Mouse (Mus musculus): ENCODE results near the gene Scn7a. TPM values are rescaled to one million over a fixed set of nuclear protein-coding genes. Genes with fewer than 3 reads are reported as not detected.

Scn7a gene
- polyA plus RNA-seq, 1 experiment from 2014 or later = 0.06 TPM

DNA sequence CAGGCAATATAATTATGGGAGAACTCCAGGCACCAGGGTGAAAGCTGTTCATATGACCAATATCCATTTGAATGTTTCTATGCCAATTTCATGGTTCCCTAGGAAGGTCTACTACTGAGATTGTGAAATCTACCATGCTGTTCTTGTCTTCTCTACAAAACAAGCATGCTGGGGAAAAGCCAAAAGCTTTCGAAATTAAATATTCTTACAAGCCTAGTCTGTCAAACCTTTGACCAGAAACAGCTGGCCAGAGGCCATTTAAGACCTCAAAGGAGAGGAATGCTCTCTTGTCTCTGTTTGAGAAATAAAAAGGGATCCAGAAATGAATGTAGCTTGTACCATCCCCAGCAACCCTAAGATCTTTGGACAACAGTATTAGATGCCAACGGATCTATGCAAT, 3.8 kb downstream of the Scn7a start:
- WGBS (ENCODE audit: insufficient replicate concordance) = 66% methylated on average over 2 of the region's 2 CpGs
- no peak overlapping the region for H3K9ac ChIP-seq (replicated peaks)
- no peaks in the 10 kb centered on the region for H3K4me1 ChIP-seq (ENCODE audit: insufficient read depth)
- no peak for ATAC-seq
- H3K27ac ChIP-seq (ENCODE audit: low read depth) = no peak overlapping the region
- H3K36me3 ChIP-seq (replicated peaks; ENCODE audit: insufficient read depth, low read length) = no peaks in the 10 kb centered on the region
- TF ChIP-seq EP300 (IDR thresholded peaks at IDR 0.05; ENCODE audit: low read depth) (no peak), CTCF (IDR thresholded peaks at IDR 0.05; ENCODE audit: low read depth) (no peak)
- H3K4me2 ChIP-seq (ENCODE audit: low read depth, low read length) = no peak overlapping the region
- no peak for DNase-seq
- H3K4me3 ChIP-seq (ENCODE audit: low read depth, low read length) = no peak overlapping the region
- no peaks in the 10 kb centered on the region for H3K27me3 ChIP-seq (ENCODE audit: insufficient read depth, low read length)
- H3K9me3 ChIP-seq (ENCODE audit: low read length) = no peaks in the 10 kb centered on the region

DNA sequence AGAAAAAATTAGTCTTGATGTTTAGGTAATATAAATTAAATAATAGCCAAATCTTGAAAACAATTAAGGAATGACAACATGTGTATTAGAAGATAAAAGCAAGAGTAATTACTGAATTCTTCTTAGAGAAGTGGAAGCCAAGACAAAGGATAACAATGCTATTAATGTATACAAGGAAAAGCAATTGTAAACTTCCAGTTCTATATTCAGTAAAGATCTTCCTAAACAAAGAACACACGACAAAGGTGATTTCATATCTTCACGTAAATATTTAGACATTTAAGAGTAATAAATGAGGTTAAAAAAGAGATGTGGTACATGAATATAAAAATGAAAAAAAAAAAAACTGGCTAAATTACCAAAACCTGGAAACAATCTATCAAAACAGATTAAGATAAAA, 16.7 kb downstream of the Scn7a start:
- ATAC-seq (no peak), DNase-seq (no peak)
- H3K9ac ChIP-seq (replicated peaks) = no peak overlapping the region
- H3K36me3 ChIP-seq (replicated peaks; ENCODE audit: insufficient read depth, low read length) = no peaks in the 10 kb centered on the region
- no peak overlapping the region for H3K4me2 ChIP-seq (ENCODE audit: low read depth, low read length)
- H3K4me3 ChIP-seq (ENCODE audit: low read depth, low read length) = no peak overlapping the region
- WGBS (ENCODE audit: insufficient replicate concordance) = 73% methylated on average over 2 of the region's 2 CpGs
- H3K27ac ChIP-seq (ENCODE audit: low read depth) = no peak overlapping the region
- TF ChIP-seq CTCF (IDR thresholded peaks at IDR 0.05; ENCODE audit: low read depth) = no peak
- no peak for TF ChIP-seq EP300 (IDR thresholded peaks at IDR 0.05; ENCODE audit: low read depth)
- H3K4me1 ChIP-seq (ENCODE audit: insufficient read depth) = no peaks in the 10 kb centered on the region
- no peaks in the 10 kb centered on the region for H3K27me3 ChIP-seq (ENCODE audit: insufficient read depth, low read length)
- H3K9me3 ChIP-seq (ENCODE audit: low read length) = no peaks in the 10 kb centered on the region

DNA sequence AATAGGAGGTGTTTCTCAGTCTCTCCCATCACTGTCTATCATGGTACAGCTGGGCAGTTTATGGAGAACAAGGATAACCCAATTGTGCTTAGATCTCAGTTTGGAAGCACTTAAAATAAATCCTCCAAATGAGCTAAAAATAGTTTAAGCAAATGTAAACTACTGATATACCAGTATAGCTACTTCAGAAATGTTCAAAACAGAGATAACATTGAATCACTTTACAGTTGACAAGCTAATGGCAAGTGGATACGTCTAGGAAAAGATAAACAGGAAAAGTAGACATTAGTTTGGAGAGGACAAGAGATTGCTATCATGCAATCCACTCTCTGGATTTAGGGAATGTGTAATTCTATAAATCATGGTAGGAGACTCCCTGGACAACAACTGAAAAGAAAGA, 19.5 kb downstream of the Scn7a start:
- Histone ChIP-seq H3K9ac (replicated peaks) (no peak overlapping the region), H3K4me3 (ENCODE audit: low read depth, low read length) (no peak overlapping the region), H3K4me1 (ENCODE audit: insufficient read depth) (no peaks in the 10 kb centered on the region), H3K36me3 (replicated peaks; ENCODE audit: insufficient read depth, low read length) (no peaks in the 10 kb centered on the region), H3K27ac (ENCODE audit: low read depth) (no peak overlapping the region), H3K27me3 (ENCODE audit: insufficient read depth, low read length) (no peaks in the 10 kb centered on the region), H3K4me2 (ENCODE audit: low read depth, low read length) (no peak overlapping the region), H3K9me3 (ENCODE audit: low read length) (no peaks in the 10 kb centered on the region)
- TF ChIP-seq EP300 (IDR thresholded peaks at IDR 0.05; ENCODE audit: low read depth) (no peak), CTCF (IDR thresholded peaks at IDR 0.05; ENCODE audit: low read depth) (no peak)
- no peak for DNase-seq
- WGBS (ENCODE audit: insufficient replicate concordance) = 28% methylated on average over 1 of the region's 1 CpGs
- no peak for ATAC-seq

DNA sequence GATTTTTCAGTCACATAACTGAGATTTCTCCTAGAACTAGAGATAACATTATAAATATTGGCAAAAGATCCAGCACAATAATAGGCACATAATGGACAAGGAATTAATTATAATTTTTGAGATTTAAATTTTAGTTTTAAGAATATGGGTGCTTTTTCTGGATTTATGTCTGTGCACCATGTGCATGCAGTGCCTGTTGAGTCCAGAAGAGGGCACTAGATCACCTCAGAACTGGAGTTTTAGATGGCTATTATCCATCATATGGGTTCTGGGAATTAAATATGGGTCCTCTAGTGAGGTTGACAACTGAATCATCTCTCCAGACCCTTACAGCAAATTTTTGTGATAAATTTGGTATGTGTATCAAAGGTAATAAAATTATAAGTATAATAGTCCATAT, 21.8 kb downstream of the Scn7a start:
- ATAC-seq = no peak

DNA sequence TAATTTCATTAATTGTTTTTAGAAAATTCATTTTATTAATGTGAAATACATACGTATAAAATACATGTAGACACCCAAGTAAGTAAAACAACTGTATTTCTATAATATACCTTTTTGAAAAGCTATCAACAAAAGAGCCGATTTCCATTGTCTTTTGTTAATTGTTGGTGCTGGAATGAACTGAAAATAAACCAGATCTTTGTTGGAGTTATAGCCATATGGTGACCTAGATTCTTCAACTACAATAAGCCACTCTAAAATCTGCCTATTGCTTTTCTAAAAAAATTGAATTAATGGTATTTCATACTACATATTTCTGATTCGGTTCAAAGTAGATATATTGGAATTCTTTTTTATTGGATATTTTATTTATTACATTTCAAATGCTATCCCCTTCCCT, 56.7 kb downstream of the Scn7a start:
- no peak for DNase-seq
- H3K4me2 ChIP-seq (ENCODE audit: low read depth, low read length) = no peak overlapping the region
- 78% methylated on average over 3 of the region's 3 CpGs for WGBS (ENCODE audit: insufficient replicate concordance)

More for the DNA sequence above, 21.8 kb downstream of the Scn7a start:
- no peak overlapping the region for H3K9ac ChIP-seq (replicated peaks)
- no peaks in the 10 kb centered on the region for H3K9me3 ChIP-seq (ENCODE audit: low read length)
- no peaks in the 10 kb centered on the region for H3K27me3 ChIP-seq (ENCODE audit: insufficient read depth, low read length)
- DNase-seq = no peak
- H3K36me3 ChIP-seq (replicated peaks; ENCODE audit: insufficient read depth, low read length) = no peaks in the 10 kb centered on the region
- TF ChIP-seq CTCF (IDR thresholded peaks at IDR 0.05; ENCODE audit: low read depth) = peak; percentile 27; the same call in 1 of the 2 replicates
- TF ChIP-seq EP300 (IDR thresholded peaks at IDR 0.05; ENCODE audit: low read depth) = no peak
- no peaks in the 10 kb centered on the region for H3K4me1 ChIP-seq (ENCODE audit: insufficient read depth)
- H3K4me3 ChIP-seq (ENCODE audit: low read depth, low read length) = no peak overlapping the region
- no peak overlapping the region for H3K27ac ChIP-seq (ENCODE audit: low read depth)
- no peak overlapping the region for H3K4me2 ChIP-seq (ENCODE audit: low read depth, low read length)

DNA sequence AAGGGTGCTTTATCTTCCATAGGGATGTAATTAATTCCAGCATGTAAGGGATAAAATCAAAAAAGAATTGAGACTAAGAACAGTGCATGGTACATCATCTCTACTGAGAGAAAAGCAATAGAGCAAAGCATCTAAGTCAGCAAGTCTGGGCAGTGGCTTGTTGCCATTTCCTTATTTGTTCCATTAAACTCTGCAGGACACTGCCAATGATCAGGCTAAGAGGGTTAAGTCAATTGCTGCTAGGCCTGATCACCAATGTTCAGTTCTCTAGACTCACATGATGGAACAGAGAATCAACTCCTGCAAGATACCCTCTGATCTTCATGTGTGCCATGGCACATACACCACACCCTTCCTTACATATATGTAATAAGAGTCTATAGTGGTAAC, 57.1 kb downstream of the Scn7a start:
- Histone ChIP-seq H3K9ac (replicated peaks) (no peak overlapping the region), H3K4me3 (ENCODE audit: low read depth, low read length) (no peak overlapping the region), H3K4me2 (ENCODE audit: low read depth, low read length) (no peak overlapping the region), H3K4me1 (ENCODE audit: insufficient read depth) (no peaks in the 10 kb centered on the region), H3K27me3 (ENCODE audit: insufficient read depth, low read length) (no peaks in the 10 kb centered on the region), H3K36me3 (replicated peaks; ENCODE audit: insufficient read depth, low read length) (no peaks in the 10 kb centered on the region), H3K9me3 (ENCODE audit: low read length) (no peaks in the 10 kb centered on the region), H3K27ac (ENCODE audit: low read depth) (no peak overlapping the region)
- DNase-seq (no peak), ATAC-seq (no peak)
- TF ChIP-seq EP300 (IDR thresholded peaks at IDR 0.05; ENCODE audit: low read depth) = no peak
- no peak for TF ChIP-seq CTCF (IDR thresholded peaks at IDR 0.05; ENCODE audit: low read depth)

More for the DNA sequence above, 56.7 kb downstream of the Scn7a start:
- no peaks in the 10 kb centered on the region for H3K9me3 ChIP-seq (ENCODE audit: low read length)
- H3K4me1 ChIP-seq (ENCODE audit: insufficient read depth) = no peaks in the 10 kb centered on the region
- H3K36me3 ChIP-seq (replicated peaks; ENCODE audit: insufficient read depth, low read length) = no peaks in the 10 kb centered on the region
- H3K27ac ChIP-seq (ENCODE audit: low read depth) = no peak overlapping the region
- no peak for ATAC-seq
- H3K4me3 ChIP-seq (ENCODE audit: low read depth, low read length) = no peak overlapping the region
- no peak overlapping the region for H3K9ac ChIP-seq (replicated peaks)
- TF ChIP-seq EP300 (IDR thresholded peaks at IDR 0.05; ENCODE audit: low read depth) (no peak), CTCF (IDR thresholded peaks at IDR 0.05; ENCODE audit: low read depth) (no peak)
- no peaks in the 10 kb centered on the region for H3K27me3 ChIP-seq (ENCODE audit: insufficient read depth, low read length)

DNA sequence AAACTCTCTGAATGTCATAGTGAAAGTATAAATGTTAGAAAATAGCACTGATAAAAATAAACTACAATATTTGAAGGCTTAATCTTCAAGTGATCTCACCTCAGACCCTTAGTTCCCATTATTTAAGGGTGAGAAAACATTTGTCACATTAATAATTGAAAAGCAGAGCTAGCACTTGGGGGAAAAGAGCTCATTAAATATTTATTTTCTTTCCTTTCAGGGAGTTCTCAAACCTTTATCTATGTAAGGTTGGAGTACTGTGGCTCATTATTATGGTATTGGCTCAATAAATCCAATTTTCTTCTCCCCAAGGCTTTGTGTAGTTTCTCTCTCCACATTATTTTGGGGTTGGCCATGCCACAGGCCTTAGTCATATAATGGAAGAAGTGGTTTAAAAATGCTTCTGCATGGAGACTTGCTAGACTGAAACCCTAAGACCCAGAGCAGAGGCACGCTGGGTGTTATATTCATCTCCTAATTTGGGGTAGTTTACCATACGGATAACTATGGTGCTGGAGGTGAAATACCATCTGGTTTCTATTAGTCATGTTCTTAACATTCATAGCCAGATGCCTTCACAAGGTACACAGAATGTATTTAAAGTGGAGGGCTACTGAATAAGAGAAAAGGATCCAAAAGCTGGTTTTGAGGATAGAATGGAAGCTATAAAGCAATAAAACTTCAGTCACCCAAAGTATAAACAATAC, 57.7 kb downstream of the Scn7a start:
- no peak overlapping the region for H3K4me2 ChIP-seq (ENCODE audit: low read depth, low read length)
- WGBS (ENCODE audit: insufficient replicate concordance) = 70% methylated on average over 2 of the region's 2 CpGs
- H3K9ac ChIP-seq (replicated peaks) = no peak overlapping the region
- no peak overlapping the region for H3K27ac ChIP-seq (ENCODE audit: low read depth)
- H3K9me3 ChIP-seq (ENCODE audit: low read length) = no peaks in the 10 kb centered on the region
- TF ChIP-seq CTCF (IDR thresholded peaks at IDR 0.05; ENCODE audit: low read depth) (no peak), EP300 (IDR thresholded peaks at IDR 0.05; ENCODE audit: low read depth) (no peak)
- H3K4me3 ChIP-seq (ENCODE audit: low read depth, low read length) = no peak overlapping the region
- no peaks in the 10 kb centered on the region for H3K27me3 ChIP-seq (ENCODE audit: insufficient read depth, low read length)
- ATAC-seq (no peak), DNase-seq (no peak)
- no peaks in the 10 kb centered on the region for H3K36me3 ChIP-seq (replicated peaks; ENCODE audit: insufficient read depth, low read length)
- no peaks in the 10 kb centered on the region for H3K4me1 ChIP-seq (ENCODE audit: insufficient read depth)
